Mouse (Mus musculus): ENCODE data around the gene Isx.

Isx gene

DNA sequence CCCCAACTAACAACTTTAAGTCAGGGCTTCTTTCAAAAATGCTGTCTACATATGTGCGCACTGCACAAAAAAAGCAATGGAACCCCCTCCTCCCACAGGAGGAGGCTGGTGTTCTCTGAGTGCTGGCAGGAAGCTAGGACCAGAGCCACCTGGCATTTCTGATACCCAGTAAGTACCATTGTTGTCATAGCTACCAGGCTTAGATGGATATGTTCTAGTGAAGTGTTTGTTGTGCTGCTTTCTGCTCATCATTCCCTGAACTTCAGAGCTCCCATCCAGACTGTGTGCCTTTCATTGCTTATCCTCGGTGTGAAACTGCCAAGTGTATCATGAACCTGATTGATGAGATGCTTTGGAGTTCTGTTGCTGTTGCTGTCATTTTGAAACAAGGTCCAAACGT lies 26.8 kb downstream of the Isx start:
- peak; percentile 97 for ATAC-seq (ENCODE audit: low TSS enrichment)

- ATAC-seq (ENCODE audit: low TSS enrichment): no peak
These were observed 28.8 kb downstream of the Isx start for GRCm38 (mm10) chr8:74901765-74902164.

- no peak for ATAC-seq (ENCODE audit: low TSS enrichment)
These were observed 30.3 kb downstream of the Isx start for GRCm38 (mm10) chr8:74903054-74903842.

DNA sequence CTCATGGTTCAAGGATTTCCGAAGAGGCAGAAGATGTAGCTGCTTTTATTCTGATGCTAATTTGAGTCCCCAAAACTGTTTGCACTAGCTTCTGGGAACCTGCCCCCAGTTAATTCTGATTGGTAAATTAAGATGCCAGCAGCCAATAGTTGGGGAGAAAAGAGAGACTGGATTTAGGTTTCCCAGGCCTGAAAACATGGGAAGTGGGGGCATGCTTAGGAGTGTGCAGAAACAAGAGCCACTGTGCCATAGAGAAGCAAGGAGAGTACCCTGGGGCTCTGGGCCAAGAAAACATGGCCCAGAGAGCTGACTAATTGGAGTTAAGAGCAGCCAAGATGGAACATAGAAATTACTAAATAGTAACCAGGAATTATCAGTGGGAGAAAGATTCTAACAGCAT lies 33.4 kb downstream of the Isx start:
- no peak for ATAC-seq (ENCODE audit: low TSS enrichment)

DNA sequence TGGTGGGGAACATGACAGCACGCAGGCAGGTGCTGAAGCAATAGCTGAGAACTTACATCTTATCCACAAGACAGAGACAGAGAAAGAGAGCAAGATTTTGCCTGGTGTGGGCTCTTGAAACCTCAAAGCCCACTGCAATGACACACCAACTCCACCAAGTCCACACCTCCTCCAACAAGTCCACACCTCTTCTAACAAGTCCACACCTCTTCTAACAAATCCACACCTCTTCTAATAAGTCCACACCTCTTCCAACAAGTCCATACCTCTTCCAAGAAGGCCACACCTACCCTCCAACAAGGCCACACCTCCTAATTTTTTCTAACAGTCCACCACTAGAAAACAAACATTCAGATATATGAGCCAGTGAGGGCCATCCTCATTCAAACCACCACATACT lies 37.7 kb downstream of the Isx start:
- ATAC-seq (ENCODE audit: low TSS enrichment): no peak

DNA sequence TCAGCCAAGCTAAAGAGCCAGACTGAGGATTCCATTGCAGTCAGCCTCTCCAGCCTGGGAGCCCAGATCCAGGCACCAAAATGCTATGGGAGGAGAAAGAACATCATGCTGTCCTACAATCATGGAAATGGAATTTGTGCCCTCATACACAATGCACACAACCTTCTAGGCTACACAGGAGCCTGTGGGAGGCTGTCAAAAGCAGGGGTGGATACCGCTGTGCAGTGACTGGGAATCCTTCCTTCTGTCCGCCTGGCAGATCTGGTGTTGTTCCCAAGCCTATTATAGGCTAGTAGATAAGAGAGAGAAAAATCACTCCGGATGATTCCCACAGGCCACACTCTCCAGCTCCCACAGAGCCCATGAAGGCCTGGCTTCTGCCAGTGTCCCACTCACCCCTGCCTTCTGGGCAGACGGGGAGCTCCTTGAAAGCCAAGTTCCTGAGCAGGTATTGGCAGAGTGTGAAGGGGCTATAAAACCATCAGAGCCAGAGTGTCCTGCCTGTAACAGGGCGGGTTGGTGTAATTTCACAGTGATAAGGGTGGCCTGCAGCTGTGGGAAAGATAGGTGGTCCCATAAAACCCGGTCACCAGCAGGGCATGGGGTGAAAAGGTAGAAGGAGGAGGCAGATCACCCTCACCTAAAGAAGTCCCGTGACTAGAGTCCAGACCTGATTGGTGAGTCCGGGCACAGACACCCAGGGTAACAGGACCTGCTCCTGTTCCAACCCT lies 47.9 kb downstream of the Isx start:
- peak; percentile 95 for ATAC-seq (ENCODE audit: low TSS enrichment)

DNA sequence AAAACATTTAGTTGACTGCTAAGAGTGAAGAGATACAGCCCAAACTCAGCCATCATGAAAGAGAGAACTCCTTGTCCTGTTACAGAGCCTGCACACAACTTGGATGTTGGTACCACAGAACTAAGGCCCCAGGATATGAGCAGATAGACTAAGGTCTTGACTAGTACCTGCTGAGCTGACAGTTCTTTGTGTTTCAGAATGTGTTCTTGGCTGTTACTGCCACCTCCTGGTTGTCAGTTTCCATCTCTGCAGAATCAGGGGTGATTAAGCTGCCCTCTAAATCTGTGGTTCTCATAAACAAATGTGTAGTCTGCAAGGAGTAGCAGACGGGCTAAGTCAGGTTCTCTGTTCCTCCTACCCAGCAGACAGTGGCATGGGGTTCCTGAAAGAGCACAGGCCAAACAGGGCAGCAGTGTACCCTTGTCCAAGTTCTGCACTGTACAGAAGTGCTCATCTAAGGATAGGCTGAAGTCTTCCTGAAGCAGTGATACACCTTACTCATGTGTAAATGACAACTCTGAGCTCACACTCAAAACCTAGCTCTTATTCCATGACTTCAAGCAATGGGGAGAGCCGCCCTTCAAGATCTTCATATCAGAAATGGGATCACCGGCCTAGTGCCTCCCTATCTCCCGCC lies 49.0 kb downstream of the Isx start:
- peak; percentile 80 for ATAC-seq (ENCODE audit: low TSS enrichment)

- ATAC-seq (ENCODE audit: low TSS enrichment): no peak
These were observed 55.0 kb downstream of the Isx start for GRCm38 (mm10) chr8:74927940-74928339.

- ATAC-seq (ENCODE audit: low TSS enrichment): 0 out of 2 replicates have a peak, but pooled peaks have one; percentile 44
These were observed 57.8 kb downstream of the Isx start for GRCm38 (mm10) chr8:74930731-74931130.

- ATAC-seq (ENCODE audit: low TSS enrichment): peak; percentile 96
These were observed 62.3 kb downstream of the Isx start for GRCm38 (mm10) chr8:74935308-74935707.

DNA sequence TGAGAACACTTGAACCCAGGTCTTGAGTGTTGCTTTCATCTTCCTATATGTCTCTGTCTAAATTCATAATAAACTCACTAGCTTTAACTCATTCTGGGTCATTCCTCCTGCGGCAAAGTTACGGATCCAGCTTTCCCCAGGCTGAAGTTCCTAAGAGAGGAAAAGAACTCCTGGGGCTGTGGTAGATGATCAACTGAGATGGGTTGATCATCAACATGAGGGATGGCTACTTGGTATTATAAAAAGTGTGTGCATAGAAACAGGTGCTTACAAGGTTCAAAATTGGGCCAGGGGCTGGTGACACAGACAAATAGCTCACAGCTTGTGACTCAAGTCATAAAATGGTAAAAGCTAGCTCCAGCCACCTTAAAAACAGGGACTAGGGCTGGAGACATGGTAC lies 63.7 kb downstream of the Isx start:
- no peak for ATAC-seq (ENCODE audit: low TSS enrichment)

- no peak for ATAC-seq (ENCODE audit: low TSS enrichment)
These were observed 69.1 kb downstream of the Isx start for GRCm38 (mm10) chr8:74942056-74942455.

Measured in frontal cortex, adult (tissue).